13 mouse cellular contexts compared by ENCODE assay signal in the genomic region with DNA sequence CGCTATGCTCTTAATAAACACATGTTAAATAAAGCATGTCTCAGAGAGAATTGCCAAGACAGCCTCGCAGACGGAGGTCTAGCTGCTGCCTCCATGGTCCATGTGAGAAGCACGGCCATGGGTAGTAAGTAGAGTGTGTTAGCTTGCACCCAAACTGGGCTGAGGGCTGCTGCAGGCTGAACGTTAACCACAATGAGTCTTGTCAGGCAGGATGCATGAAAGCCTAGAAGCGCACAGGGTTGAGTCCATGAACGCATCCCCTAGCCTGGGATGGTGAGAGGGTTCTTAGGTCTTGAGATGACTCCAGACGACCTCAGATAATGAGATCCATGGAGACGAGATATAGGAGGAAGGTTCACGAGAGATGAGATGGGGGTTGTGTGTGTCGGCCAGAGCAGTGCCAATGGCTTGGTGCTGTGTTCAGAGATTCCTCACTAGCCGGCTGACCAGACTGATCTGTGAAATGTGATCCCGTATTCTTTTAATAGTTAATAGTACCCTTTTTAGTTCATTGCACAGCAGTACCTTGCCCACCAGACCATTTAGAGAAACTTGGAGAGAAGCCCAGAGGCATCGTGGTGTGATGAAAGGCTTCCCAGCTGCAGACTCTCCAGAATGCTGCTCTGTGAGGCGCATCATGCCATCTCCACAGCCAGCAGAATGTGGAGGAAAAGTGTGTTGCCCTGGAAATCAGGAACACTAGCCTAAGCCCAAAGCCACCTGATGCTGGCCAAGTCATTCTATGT. TPM values are rescaled to one million over a fixed set of nuclear protein-coding genes. Genes with fewer than 3 reads are reported as not detected.
DNase-seq lines count a peak whose midpoint lies in the region; ATAC-seq lines count a peak whose summit lies in the region.
"Had no signal": no experiment of that assay in that cellular context is flagged by ENCODE, and none has a peak within 500 bp of the region (broad histone marks: within the 10 kb centered on the region; RNA-seq: fewer than 3 reads in every experiment).

No protein-coding gene starts in this region.

- H3K9me3 ChIP-seq in forebrain, embryonic 13.5 days (replicated peaks), result no peaks in the 10 kb centered on the region
- no peaks in the 10 kb centered on the region for H3K9me3 ChIP-seq in forebrain, embryonic 12.5 days
- no peaks in the 10 kb centered on the region for H3K9me3 ChIP-seq in midbrain, embryonic 13.5 days
- H3K9me3 ChIP-seq in midbrain, embryonic 11.5 days (ENCODE audit: control insufficient read depth, low read length), result no peaks in the 10 kb centered on the region
- H3K9me3 ChIP-seq: stomach, embryonic 15.5 days had no signal

- no peak overlapping the region for H3K4me2 ChIP-seq in forebrain, embryonic 13.5 days
- no peak overlapping the region for H3K4me2 ChIP-seq in forebrain, embryonic 12.5 days
- no peak overlapping the region for H3K4me2 ChIP-seq in midbrain, embryonic 13.5 days (replicated peaks)
- H3K4me2 ChIP-seq in midbrain, embryonic 11.5 days, result no peak overlapping the region
- H3K4me2 ChIP-seq: stomach, embryonic 15.5 days had no signal

- H3K4me1 ChIP-seq in forebrain, embryonic 13.5 days, result 0 out of 2 replicates have a peak, but pooled peaks cover 7% of the 10 kb centered on the region
- H3K4me1 ChIP-seq in forebrain, embryonic 12.5 days, result no peaks in the 10 kb centered on the region
- H3K4me1 ChIP-seq in midbrain, embryonic 13.5 days (replicated peaks), result no peaks in the 10 kb centered on the region
- H3K4me1 ChIP-seq in midbrain, embryonic 11.5 days (ENCODE audit: control insufficient read depth, insufficient read depth, low read length), result no peaks in the 10 kb centered on the region
- H3K4me1 ChIP-seq: stomach, embryonic 15.5 days had no signal

- peak; percentile 24; the same call in 1 of the 2 replicates for ATAC-seq in forebrain, embryonic 13.5 days
- ATAC-seq in forebrain, embryonic 12.5 days (ENCODE audit: low FRiP score), result no peak
- ATAC-seq in midbrain, embryonic 13.5 days, result peak; percentile 37; the same call in 1 of the 2 replicates
- no peak for ATAC-seq in midbrain, embryonic 11.5 days (ENCODE audit: low FRiP score)
- ATAC-seq: liver, postnatal 0 days had no signal

- H3K36me3 ChIP-seq in forebrain, embryonic 13.5 days (ENCODE audit: poor library complexity, severe bottlenecking), result no peaks in the 10 kb centered on the region
- H3K36me3 ChIP-seq in forebrain, embryonic 12.5 days (replicated peaks), result no peaks in the 10 kb centered on the region
- no peaks in the 10 kb centered on the region for H3K36me3 ChIP-seq in midbrain, embryonic 13.5 days
- no peaks in the 10 kb centered on the region for H3K36me3 ChIP-seq in midbrain, embryonic 11.5 days (ENCODE audit: control insufficient read depth, insufficient read depth, low read length)
- H3K36me3 ChIP-seq: G1E; stomach, embryonic 15.5 days had no signal

- DNase-seq in midbrain, embryonic 11.5 days (ENCODE audit: low spot score, missing footprints), result no peak
- DNase-seq in kidney, adult 9 months, result peak; percentile 91
- peak; percentile 38 for DNase-seq in lung, postnatal 14 days
- DNase-seq in cerebellum, postnatal 25 days, result no peak
- DNase-seq in left cerebral cortex, adult 11 months (ENCODE audit: low spot score), result no peak
- DNase-seq: cerebellum, adult 11-12 months; layer of hippocampus, postnatal 36 days; liver, postnatal 0 days had no signal

- H3K27me3 ChIP-seq in forebrain, embryonic 13.5 days, result no peaks in the 10 kb centered on the region
- no peaks in the 10 kb centered on the region for H3K27me3 ChIP-seq in forebrain, embryonic 12.5 days
- H3K27me3 ChIP-seq in midbrain, embryonic 13.5 days, result no peaks in the 10 kb centered on the region
- no peaks in the 10 kb centered on the region for H3K27me3 ChIP-seq in midbrain, embryonic 11.5 days (ENCODE audit: control insufficient read depth, insufficient read depth, low read length)
- H3K27me3 ChIP-seq: stomach, embryonic 15.5 days had no signal

- H3K9ac ChIP-seq in forebrain, embryonic 13.5 days, result no peak overlapping the region
- H3K9ac ChIP-seq in forebrain, embryonic 12.5 days, result no peak overlapping the region
- H3K9ac ChIP-seq in midbrain, embryonic 13.5 days (replicated peaks), result no peak overlapping the region
- H3K9ac ChIP-seq in midbrain, embryonic 11.5 days (ENCODE audit: low read length), result no peak overlapping the region
- H3K9ac ChIP-seq: liver, postnatal 0 days; stomach, embryonic 15.5 days had no signal

- WGBS in forebrain, embryonic 13.5 days, result 64% methylated on average over 15 of the region's 15 CpGs
- WGBS in forebrain, embryonic 12.5 days, result 83% methylated on average over 15 of the region's 15 CpGs
- 76% methylated on average over 15 of the region's 15 CpGs for WGBS in midbrain, embryonic 13.5 days
- 85% methylated on average over 15 of the region's 15 CpGs for WGBS in midbrain, embryonic 11.5 days

- no peak overlapping the region for H3K4me3 ChIP-seq in forebrain, embryonic 13.5 days
- H3K4me3 ChIP-seq in forebrain, embryonic 12.5 days (replicated peaks), result no peak overlapping the region
- no peak overlapping the region for H3K4me3 ChIP-seq in midbrain, embryonic 13.5 days (replicated peaks)
- H3K4me3 ChIP-seq in midbrain, embryonic 11.5 days (ENCODE audit: low read depth, low read length), result no peak overlapping the region
- H3K4me3 ChIP-seq: stomach, embryonic 15.5 days had no signal

- H3K27ac ChIP-seq in forebrain, embryonic 13.5 days, result no peak overlapping the region
- H3K27ac ChIP-seq in forebrain, embryonic 12.5 days, result no peak overlapping the region
- no peak overlapping the region for H3K27ac ChIP-seq in midbrain, embryonic 13.5 days
- H3K27ac ChIP-seq in midbrain, embryonic 11.5 days (ENCODE audit: low read depth, low read length), result no peak overlapping the region
- H3K27ac ChIP-seq: stomach, embryonic 15.5 days had no signal

RNA-seq across cellular contexts. Expression of a gene that starts 16.5 kb away (rescaled TPM):
- not detected in 2 replicates for polyA plus RNA-seq in forebrain, embryonic 13.5 days (2015; fragmentation: Nextera tagmentation; extraction: Ambion mirVana)
- 0.18 TPM in 1 of 2 replicates, not detected in the other for polyA plus RNA-seq in forebrain, embryonic 12.5 days (2016; fragmentation: Nextera tagmentation; extraction: Ambion mirVana)
- polyA plus RNA-seq in midbrain, embryonic 13.5 days (2015; fragmentation: Nextera tagmentation; extraction: Ambion mirVana), result 0.09 TPM in 1 of 2 replicates, not detected in the other
- 0.07 TPM in 1 of 2 replicates, not detected in the other for polyA plus RNA-seq in midbrain, embryonic 11.5 days (2014; fragmentation: Nextera tagmentation; extraction: Ambion mirVana)
- polyA plus RNA-seq: G1E; liver, postnatal 0 days had no signal

RNA-seq across cellular contexts. Expression of a gene that starts 41.0 kb away (rescaled TPM):
- 35.8 TPM in 2 replicates for polyA plus RNA-seq in forebrain, embryonic 13.5 days (2015; fragmentation: Nextera tagmentation; extraction: Ambion mirVana)
- polyA plus RNA-seq in forebrain, embryonic 12.5 days (2016; fragmentation: Nextera tagmentation; extraction: Ambion mirVana), result 28.3 and 29.0 TPM in 2 replicates
- 36.9 and 37.6 TPM in 2 replicates for polyA plus RNA-seq in midbrain, embryonic 13.5 days (2015; fragmentation: Nextera tagmentation; extraction: Ambion mirVana)
- 24.5 and 27.4 TPM in 2 replicates for polyA plus RNA-seq in midbrain, embryonic 11.5 days (2014; fragmentation: Nextera tagmentation; extraction: Ambion mirVana)

Comparison
In these comparisons a context has a peak if more than half of its experiments do, and no peak if none do; other contexts are left out.
1. ATAC-seq: peak in forebrain, embryonic 13.5 days (single experiment) and midbrain, embryonic 13.5 days (single experiment); none in forebrain, embryonic 12.5 days (single experiment) and midbrain, embryonic 11.5 days (single experiment).
2. DNase-seq: peak in kidney, adult 9 months (single experiment) and lung, postnatal 14 days (single experiment); none in midbrain, embryonic 11.5 days (single experiment), cerebellum, postnatal 25 days (0 of 2) and left cerebral cortex, adult 11 months (single experiment).